ENCODE assay signal across 16 mouse cellular contexts in genomic region chr5:74800351-74800750, GRCm38 (mm10).
"Had no signal": no experiment of that assay in that cellular context is flagged by ENCODE, and none has a peak within 500 bp of the region (broad histone marks: within the 10 kb centered on the region; RNA-seq: fewer than 3 reads in every experiment).

No protein-coding gene starts in this region.

- H3K27ac ChIP-seq: intestine, embryonic 15.5 days; left cerebral cortex, adult 2 months; limb, embryonic 12.5 days; liver, embryonic 13.5 days; lung, embryonic 15.5 days; midbrain, embryonic 13.5 days; neural tube, embryonic 15.5 days had no signal

- H3K4me1 ChIP-seq: liver, embryonic 13.5 days; lung, embryonic 15.5 days had no signal

- ATAC-seq: intestine, embryonic 15.5 days; liver, postnatal 0 days; midbrain, embryonic 13.5 days had no signal

- H3K27me3 ChIP-seq: intestine, embryonic 15.5 days; limb, embryonic 12.5 days; liver, embryonic 13.5 days had no signal

- H3K4me3 ChIP-seq: intestine, embryonic 15.5 days; left cerebral cortex, adult 2 months; limb, embryonic 12.5 days; liver, embryonic 13.5 days; lung, embryonic 15.5 days; midbrain, embryonic 13.5 days; myocyte; neural tube, embryonic 15.5 days had no signal

- H3K9me3 ChIP-seq: intestine, embryonic 15.5 days; limb, embryonic 12.5 days; liver, embryonic 13.5 days; lung, embryonic 15.5 days; midbrain, embryonic 13.5 days; neural tube, embryonic 15.5 days had no signal

- H3K36me3 ChIP-seq: intestine, embryonic 15.5 days; limb, embryonic 12.5 days; liver, embryonic 13.5 days; lung, embryonic 15.5 days; midbrain, embryonic 13.5 days; neural tube, embryonic 15.5 days had no signal

- H3K9ac ChIP-seq: intestine, embryonic 15.5 days; limb, embryonic 12.5 days; liver, embryonic 13.5 days; liver, postnatal 0 days; lung, embryonic 15.5 days; midbrain, embryonic 13.5 days; neural tube, embryonic 15.5 days had no signal

- H3K4me2 ChIP-seq: intestine, embryonic 15.5 days; limb, embryonic 12.5 days; liver, embryonic 13.5 days; lung, embryonic 15.5 days; midbrain, embryonic 13.5 days; neural tube, embryonic 15.5 days had no signal

- DNase-seq: kidney, adult 18-20 months; kidney, postnatal 10 days; kidney, postnatal 4 days; liver; liver, embryonic 13.5 days; liver, postnatal 0 days; right cerebral cortex, postnatal 14 days; spleen, adult 18-20 months; thymus, postnatal 4 days had no signal
